Mouse (Mus musculus) hindbrain, embryonic 15.5 days (tissue): ENCODE measurements around the gene Vwa8. TPM values are rescaled to one million over a fixed set of nuclear protein-coding genes. Genes with fewer than 3 reads are reported as not detected.

Experiments
- ATAC-seq: fragments of 200-750 bp; cut with Nextera tagmentation; 2 replicates; pipeline ENCODE4 v1.8.0; 2017; ENCODE audit warnings: low read depth, moderate number of reproducible peaks, moderate TSS enrichment; ENCODE audit not compliant: low FRiP score
- H3K27ac ChIP-seq: fragments of 300-500 bp; sonication (generic); replicated peaks from 2 replicates; pipeline ENCODE4 v1.5.1; 2015; ENCODE audit warnings: mild to moderate bottlenecking, inconsistent platforms
- H3K27me3 ChIP-seq: fragments of 300-500 bp; sonication (generic); 2 replicates; pipeline ENCODE4 v1.6.1; 2015; ENCODE audit warnings: control low read depth, inconsistent platforms
- H3K36me3 ChIP-seq: fragments of 300-500 bp; sonication (generic); 2 replicates; pipeline ENCODE4 v1.6.1; 2015; ENCODE audit warnings: control low read depth, inconsistent platforms
- H3K4me1 ChIP-seq: fragments of 300-500 bp; sonication (generic); replicated peaks from 2 replicates; pipeline ENCODE4 v1.6.1; 2015; ENCODE audit warnings: control low read depth, inconsistent platforms
- H3K4me2 ChIP-seq: fragments of 300-500 bp; sonication (generic); 2 replicates; pipeline ENCODE4 v1.6.1; 2015; ENCODE audit warnings: moderate library complexity, mild to moderate bottlenecking, inconsistent platforms
- H3K4me3 ChIP-seq: fragments of 300-500 bp; sonication (generic); 2 replicates; pipeline ENCODE4 v1.5.1; 2015; ENCODE audit warnings: mild to moderate bottlenecking, inconsistent platforms
- H3K9ac ChIP-seq: fragments of 300-500 bp; sonication (generic); 2 replicates; pipeline ENCODE4 v1.6.1; 2015; ENCODE audit warnings: inconsistent platforms
- H3K9me3 ChIP-seq: fragments of 300-500 bp; sonication (generic); 2 replicates; pipeline ENCODE4 v1.6.1; 2016; ENCODE audit warnings: control low read depth, inconsistent platforms
- WGBS: fragments of 180-500 bp; shearing (Covaris S2); methylation state at CpG from one replicate; pipeline ENCODE4 v1.1.7; 2015; 5-methylcytosine and 5-hydroxymethylcytosine counted together
- polyA plus RNA-seq: library from polyadenylated mRNA; unstranded; fragments of >200 nt; fragmentation: Nextera tagmentation; extraction: Ambion mirVana; gene quantifications from 2 replicates; pipeline ENCODE4 v1.2.1, GENCODE M21; 2015

Gene Vwa8
- polyA plus RNA-seq, 1 experiment from 2014 or later = 7.1 TPM

- 82% methylated on average over 9 of the region's 9 CpGs for WGBS
- ATAC-seq = no peak
- no peaks in the 10 kb centered on the region for H3K9me3 ChIP-seq
- no peaks in the 10 kb centered on the region for H3K36me3 ChIP-seq
- H3K4me2 ChIP-seq = no peak overlapping the region
- no peak overlapping the region for H3K9ac ChIP-seq
- H3K4me1 ChIP-seq = 0 out of 2 replicates have a peak, but pooled peaks cover 3% of the 10 kb centered on the region
- no peak overlapping the region for H3K27ac ChIP-seq
- no peaks in the 10 kb centered on the region for H3K27me3 ChIP-seq
- no peak overlapping the region for H3K4me3 ChIP-seq
Observed at GRCm38 (mm10) chr14:79178247-79178646, 329.4 kb downstream of the Vwa8 start.

GRCm38 (mm10) chr14:79180078-79180730 lies 331.4 kb downstream of the Vwa8 start:
- Histone ChIP-seq H3K9me3 (no peaks in the 10 kb centered on the region), H3K9ac (no peak overlapping the region), H3K36me3 (no peaks in the 10 kb centered on the region), H3K4me3 (no peak overlapping the region), H3K27ac (no peak overlapping the region), H3K27me3 (no peaks in the 10 kb centered on the region), H3K4me1 (peaks cover 7% of the 10 kb centered on the region; the same call in 1 of the 2 replicates), H3K4me2 (no peak overlapping the region)
- WGBS = 45% methylated on average over 12 of the region's 12 CpGs
- ATAC-seq = no peak

GRCm38 (mm10) chr14:79181748-79182147 lies 332.9 kb downstream of the Vwa8 start:
- H3K9ac ChIP-seq = no peak overlapping the region
- no peak overlapping the region for H3K27ac ChIP-seq
- H3K4me1 ChIP-seq = peaks cover 12% of the 10 kb centered on the region; the same call in 1 of the 2 replicates
- no peaks in the 10 kb centered on the region for H3K9me3 ChIP-seq
- no peaks in the 10 kb centered on the region for H3K36me3 ChIP-seq
- no peaks in the 10 kb centered on the region for H3K27me3 ChIP-seq
- WGBS = 92% methylated on average over 8 of the region's 8 CpGs
- no peak overlapping the region for H3K4me3 ChIP-seq
- H3K4me2 ChIP-seq = no peak overlapping the region
- no peak for ATAC-seq

GRCm38 (mm10) chr14:79182801-79183200 lies 333.9 kb downstream of the Vwa8 start:
- Histone ChIP-seq H3K27me3 (no peaks in the 10 kb centered on the region), H3K4me1 (peaks cover 12% of the 10 kb centered on the region; the same call in 1 of the 2 replicates), H3K9me3 (no peaks in the 10 kb centered on the region), H3K36me3 (no peaks in the 10 kb centered on the region), H3K4me3 (no peak overlapping the region), H3K9ac (no peak overlapping the region), H3K27ac (no peak overlapping the region), H3K4me2 (no peak overlapping the region)
- 94% methylated on average over 15 of the region's 15 CpGs for WGBS
- ATAC-seq = no peak

- H3K9ac ChIP-seq = no peak overlapping the region
Observed at GRCm38 (mm10) chr14:79183261-79183660, 334.4 kb downstream of the Vwa8 start.

GRCm38 (mm10) chr14:79184071-79184470 lies 335.2 kb downstream of the Vwa8 start:
- Histone ChIP-seq H3K36me3 (no peaks in the 10 kb centered on the region), H3K9ac (no peak overlapping the region), H3K27me3 (no peaks in the 10 kb centered on the region), H3K4me3 (no peak overlapping the region), H3K4me1 (peaks cover 12% of the 10 kb centered on the region; the same call in 1 of the 2 replicates), H3K27ac (no peak overlapping the region), H3K9me3 (no peaks in the 10 kb centered on the region), H3K4me2 (no peak overlapping the region)
- 76% methylated on average over 10 of the region's 10 CpGs for WGBS
- ATAC-seq = no peak

More at GRCm38 (mm10) chr14:79183261-79183660, 334.4 kb downstream of the Vwa8 start:
- Histone ChIP-seq H3K4me1 (peaks cover 12% of the 10 kb centered on the region; the same call in 1 of the 2 replicates), H3K27ac (no peak overlapping the region), H3K4me3 (no peak overlapping the region), H3K36me3 (no peaks in the 10 kb centered on the region), H3K9me3 (no peaks in the 10 kb centered on the region), H3K27me3 (no peaks in the 10 kb centered on the region), H3K4me2 (no peak overlapping the region)
- no peak for ATAC-seq
- 80% methylated on average over 7 of the region's 7 CpGs for WGBS

- peaks cover 12% of the 10 kb centered on the region; the same call in 1 of the 2 replicates for H3K4me1 ChIP-seq
- H3K4me3 ChIP-seq = no peak overlapping the region
- peak; percentile 78; the same call in 1 of the 2 replicates for ATAC-seq
- no peak overlapping the region for H3K27ac ChIP-seq
- H3K9me3 ChIP-seq = no peaks in the 10 kb centered on the region
- no peaks in the 10 kb centered on the region for H3K36me3 ChIP-seq
- WGBS = 42% methylated on average over 11 of the region's 11 CpGs
- no peak overlapping the region for H3K4me2 ChIP-seq
- H3K27me3 ChIP-seq = no peaks in the 10 kb centered on the region
- no peak overlapping the region for H3K9ac ChIP-seq
Observed at GRCm38 (mm10) chr14:79185018-79185685, 336.3 kb downstream of the Vwa8 start.

- no peak overlapping the region for H3K4me2 ChIP-seq
- H3K4me3 ChIP-seq = no peak overlapping the region
- H3K9me3 ChIP-seq = no peaks in the 10 kb centered on the region
- no peak overlapping the region for H3K9ac ChIP-seq
- H3K36me3 ChIP-seq = no peaks in the 10 kb centered on the region
- WGBS = 100% methylated on average over 1 of the region's 1 CpGs
- no peaks in the 10 kb centered on the region for H3K27me3 ChIP-seq
- ATAC-seq = no peak
- peaks cover 12% of the 10 kb centered on the region; the same call in 1 of the 2 replicates for H3K4me1 ChIP-seq
- no peak overlapping the region for H3K27ac ChIP-seq
Observed at GRCm38 (mm10) chr14:79186976-79187375, 338.1 kb downstream of the Vwa8 start.

GRCm38 (mm10) chr14:79196711-79197110 lies 347.9 kb downstream of the Vwa8 start:
- no peak overlapping the region for H3K9ac ChIP-seq
- H3K27me3 ChIP-seq = no peaks in the 10 kb centered on the region
- peaks cover 17% of the 10 kb centered on the region for H3K4me1 ChIP-seq
- 38% methylated on average over 3 of the region's 3 CpGs for WGBS
- no peak overlapping the region for H3K27ac ChIP-seq
- H3K4me3 ChIP-seq = no peak overlapping the region
- H3K4me2 ChIP-seq = no peak overlapping the region
- no peak for ATAC-seq
- no peaks in the 10 kb centered on the region for H3K9me3 ChIP-seq
- no peaks in the 10 kb centered on the region for H3K36me3 ChIP-seq

GRCm38 (mm10) chr14:79198066-79198465 lies 349.2 kb downstream of the Vwa8 start:
- Histone ChIP-seq H3K9ac (no peak overlapping the region), H3K36me3 (no peaks in the 10 kb centered on the region), H3K4me2 (no peak overlapping the region), H3K4me3 (no peak overlapping the region), H3K9me3 (no peaks in the 10 kb centered on the region), H3K4me1 (peaks cover 27% of the 10 kb centered on the region), H3K27ac (no peak overlapping the region), H3K27me3 (no peaks in the 10 kb centered on the region)
- no peak for ATAC-seq
- 92% methylated on average over 15 of the region's 15 CpGs for WGBS

GRCm38 (mm10) chr14:79200133-79200891 lies 351.5 kb downstream of the Vwa8 start:
- ATAC-seq = peak; percentile 61; the same call in 1 of the 2 replicates

GRCm38 (mm10) chr14:79200892-79201285 lies 352.0 kb downstream of the Vwa8 start:
- Histone ChIP-seq H3K4me1 (peaks cover 42% of the 10 kb centered on the region), H3K9ac (no peak overlapping the region), H3K4me3 (no peak overlapping the region), H3K27ac (peak overlapping the region; percentile 74), H3K27me3 (no peaks in the 10 kb centered on the region), H3K4me2 (no peak overlapping the region), H3K36me3 (no peaks in the 10 kb centered on the region), H3K9me3 (no peaks in the 10 kb centered on the region)
- peak; percentile 29 for ATAC-seq
- WGBS = 54% methylated on average over 9 of the region's 9 CpGs

More at GRCm38 (mm10) chr14:79200133-79200891, 351.5 kb downstream of the Vwa8 start:
- Histone ChIP-seq H3K9ac (no peak overlapping the region), H3K4me1 (peaks cover 39% of the 10 kb centered on the region), H3K36me3 (no peaks in the 10 kb centered on the region), H3K4me2 (no peak overlapping the region), H3K27ac (peak overlapping the region; percentile 74), H3K27me3 (no peaks in the 10 kb centered on the region), H3K4me3 (no peak overlapping the region), H3K9me3 (no peaks in the 10 kb centered on the region)
- 34% methylated on average over 9 of the region's 9 CpGs for WGBS
